Mouse (Mus musculus): ENCODE data around the gene Mxd4. TPM values are rescaled to one million over a fixed set of nuclear protein-coding genes. Genes with fewer than 3 reads are reported as not detected.

Gene Mxd4
- 23.1 and 26.7 TPM in 2 replicates for polyA plus RNA-seq (2021; fragmentation: Nextera tagmentation)
- long read RNA-seq, experiment 1, full-length matches to known transcripts: 11 of 29 reads
- long read RNA-seq, experiment 1, partial matches to known transcripts: 1 of 29 reads
- long read RNA-seq, experiment 1, other reads (novel, unspliced or antisense): 17 of 29 reads
- long read RNA-seq, experiment 2, full-length matches to known transcripts: 22 of 50 reads
- long read RNA-seq, experiment 2, partial matches to known transcripts: 5 of 50 reads
- long read RNA-seq, experiment 2, other reads (novel, unspliced or antisense): 23 of 50 reads

DNA sequence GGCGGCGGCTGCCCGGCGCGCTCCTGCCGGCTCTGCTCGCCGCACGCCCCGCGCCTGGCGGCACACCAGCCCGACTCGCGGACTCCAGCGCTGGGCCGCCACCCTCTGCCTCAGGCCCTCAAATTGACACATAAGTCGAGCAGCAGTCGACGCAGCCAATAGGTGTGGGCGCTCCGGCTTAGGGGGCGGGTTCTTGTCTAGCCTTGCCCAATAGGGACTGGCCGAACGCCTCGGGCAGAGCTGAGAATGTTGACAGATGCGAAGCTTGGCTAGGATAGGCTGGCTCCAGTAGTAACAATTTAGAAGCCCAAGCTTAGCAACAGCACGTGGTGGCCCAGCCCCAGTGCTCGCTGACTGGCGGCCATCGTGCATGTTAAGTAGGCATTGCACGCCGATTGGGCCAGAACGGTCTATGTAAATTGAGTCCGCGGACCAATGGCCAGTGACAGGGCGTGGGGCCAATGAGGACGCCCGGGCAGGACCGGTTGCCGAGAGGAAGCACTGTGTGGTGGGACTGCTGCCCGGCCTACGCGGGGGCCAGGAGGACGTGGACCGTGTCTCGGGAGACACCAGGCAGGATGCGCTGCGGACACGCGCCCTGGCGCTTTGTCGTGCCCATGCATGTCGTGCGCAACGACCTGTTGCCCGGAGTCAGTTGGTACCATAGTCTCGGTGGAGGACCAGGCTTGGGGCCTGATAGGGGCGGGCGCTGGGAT, at the start of gene Mxd4:
TSS of gene Mxd4 (minus strand) at position 120 of the 716 bp plus-strand sequence.

DNA sequence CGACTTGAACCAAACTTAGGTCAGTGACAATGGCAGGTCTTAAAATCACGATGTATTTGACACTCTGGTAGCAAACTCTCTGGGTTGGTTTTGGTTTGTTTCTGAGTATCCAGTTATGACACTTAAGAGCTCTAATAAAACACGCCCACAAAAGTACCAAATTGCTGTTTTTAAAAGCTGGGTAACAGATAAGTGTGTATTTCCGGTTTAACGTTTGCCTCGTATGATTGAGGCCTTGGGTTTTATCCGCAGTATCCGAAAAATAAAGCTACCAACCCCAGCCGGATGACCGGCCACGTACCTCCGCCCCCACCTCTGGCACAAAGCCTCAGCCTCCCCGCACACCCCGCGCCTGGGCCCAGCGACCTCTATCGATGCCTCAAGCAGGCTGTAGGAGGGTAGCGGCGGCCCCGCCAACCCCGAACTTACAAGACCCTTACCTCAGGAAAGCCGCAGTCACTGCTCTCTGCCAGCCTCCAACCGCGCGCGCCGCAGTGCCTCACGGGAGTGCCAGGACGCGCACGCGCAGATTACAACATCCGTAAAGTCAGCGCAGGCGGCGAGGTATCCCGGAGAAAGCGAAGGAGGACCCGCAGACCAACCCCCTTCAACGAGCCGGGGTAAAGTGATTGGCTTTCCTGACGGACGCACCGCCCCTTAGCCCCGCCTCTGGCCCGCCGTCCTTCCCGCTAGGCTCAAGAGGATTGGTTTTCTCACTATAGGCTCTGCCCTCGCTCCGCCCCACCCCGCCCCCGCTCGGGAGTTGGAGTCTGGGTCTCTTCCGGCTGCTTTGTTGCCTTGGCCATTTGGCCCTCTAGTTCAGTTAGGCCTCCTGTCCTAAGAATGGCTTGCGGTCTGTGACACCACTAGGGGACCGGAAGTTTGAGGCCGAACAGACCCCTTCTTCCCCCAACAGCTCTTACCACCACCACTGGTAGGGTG, 18.3 kb downstream of the Mxd4 start, which contains the start of the genes Poln and Haus3:
TSS of gene Poln (minus strand) at position 499 of the 942 bp plus-strand sequence.
TSS of gene Haus3 (minus strand) at position 578 of the 942 bp plus-strand sequence.

Other genes with a start within 250 kb of the Mxd4 start
- gene Gm1673, start 204.3 kb downstream of the Mxd4 start, polyA plus RNA-seq (2021; fragmentation: Nextera tagmentation): 461 and 569 TPM in 2 replicates
- gene Nat8l, start 191.7 kb downstream of the Mxd4 start, polyA plus RNA-seq (2021; fragmentation: Nextera tagmentation): 18.5 and 19.3 TPM in 2 replicates
- gene Poln, start 18.3 kb downstream of the Mxd4 start, polyA plus RNA-seq (2021; fragmentation: Nextera tagmentation): 0.11 and 0.32 TPM in 2 replicates
- gene Haus3, start 18.2 kb downstream of the Mxd4 start, polyA plus RNA-seq (2021; fragmentation: Nextera tagmentation): 7.5 and 8.2 TPM in 2 replicates
- 10.6 and 19.8 TPM in 2 replicates for gene Zfyve28, start 100.7 kb upstream of the Mxd4 start, polyA plus RNA-seq (2021; fragmentation: Nextera tagmentation)
- 0.27 and 0.28 TPM in 2 replicates for gene Cfap99, start 100.9 kb upstream of the Mxd4 start, polyA plus RNA-seq (2021; fragmentation: Nextera tagmentation)
- gene Rnf4, start 148.6 kb upstream of the Mxd4 start, polyA plus RNA-seq (2021; fragmentation: Nextera tagmentation): 57.0 and 68.2 TPM in 2 replicates
- gene Fam193a, start 182.2 kb upstream of the Mxd4 start, polyA plus RNA-seq (2021; fragmentation: Nextera tagmentation): 3.9 and 6.3 TPM in 2 replicates